Mouse (Mus musculus) thymus, adult 2 months (tissue): ENCODE data around the gene Tbk1.

Experiments used
- CTCF ChIP-seq: fragments of 200-500 bp; IDR thresholded peaks from 2 replicates; pipeline ENCODE4 v1.5.1; 2012; ENCODE audit warnings: mild to moderate bottlenecking, control low read depth, low read length, moderate library complexity, borderline replicate concordance; ENCODE audit not compliant: control insufficient read depth, poor library complexity, insufficient read depth; ENCODE audit errors: extremely low read depth
- POLR2A ChIP-seq: fragments of 200-500 bp; IDR thresholded peaks from 2 replicates; pipeline ENCODE4 v1.6.1; 2012; ENCODE audit warnings: mild to moderate bottlenecking, low read length, control low read depth, moderate library complexity; ENCODE audit not compliant: control insufficient read depth, poor library complexity, insufficient read depth; ENCODE audit errors: extremely low read depth

GRCm38 (mm10) chr10:121533137-121533872 is 53.3 kb downstream of the Tbk1 start:
- TF ChIP-seq CTCF (no peak), POLR2A (no peak)
